8 mouse cellular contexts compared by ENCODE assay signal in genomic region chr5:136780465-136780864, GRCm38 (mm10).
DNase-seq lines count a peak whose midpoint lies in the region; ATAC-seq and TF ChIP-seq lines count a peak whose summit lies in the region.
"Had no signal": no experiment of that assay in that cellular context is flagged by ENCODE, and none has a peak within 500 bp of the region (broad histone marks: within the 10 kb centered on the region; RNA-seq: fewer than 3 reads in every experiment).

No protein-coding gene starts in this region.

- no peak for TF ChIP-seq POLR2A in ES-Bruce4 (IDR thresholded peaks at IDR 0.05; ENCODE audit: insufficient read depth, low read length)
- no peak for TF ChIP-seq POLR2A in lung, adult 2 months (IDR thresholded peaks at IDR 0.05; ENCODE audit: borderline replicate concordance, extremely low read depth, low read depth, low read length)
- no peak for TF ChIP-seq POLR2A in thymus, adult 2 months (IDR thresholded peaks at IDR 0.05; ENCODE audit: control insufficient read depth, extremely low read depth, insufficient read depth, low read length, poor library complexity)

- H3K27me3 ChIP-seq in intestine, postnatal 0 days (replicated peaks; ENCODE audit: control insufficient read depth, insufficient read depth, low read length) = no peaks in the 10 kb centered on the region
- no peaks in the 10 kb centered on the region for H3K27me3 ChIP-seq in intestine, embryonic 16.5 days (replicated peaks; ENCODE audit: control insufficient read depth, insufficient read depth, low read length)
- no peaks in the 10 kb centered on the region for H3K27me3 ChIP-seq in ES-Bruce4 (ENCODE audit: control insufficient read depth, insufficient read depth, low read length, poor library complexity, severe bottlenecking)
- no peaks in the 10 kb centered on the region for H3K27me3 ChIP-seq in thymus, adult 2 months (ENCODE audit: control insufficient read depth, insufficient read depth, low read length)
- H3K27me3 ChIP-seq: limb, embryonic 15.5 days had no signal

- TF ChIP-seq CTCF in intestine, postnatal 0 days (IDR thresholded peaks at IDR 0.05; ENCODE audit: low read depth) = peak; percentile 78
- peak; percentile 93 for TF ChIP-seq CTCF in ES-Bruce4 (IDR thresholded peaks at IDR 0.05; ENCODE audit: low read depth, low read length)
- peak; percentile 73 for TF ChIP-seq CTCF in lung, adult 2 months (IDR thresholded peaks at IDR 0.05; ENCODE audit: insufficient read depth, low read length)
- TF ChIP-seq CTCF in thymus, adult 2 months (IDR thresholded peaks at IDR 0.05; ENCODE audit: borderline replicate concordance, control insufficient read depth, extremely low read depth, insufficient read depth, low read length, poor library complexity) = peak; percentile 87

- ATAC-seq in intestine, postnatal 0 days = no peak
- ATAC-seq in intestine, embryonic 16.5 days = no peak

- 45% methylated on average over 10 of the region's 10 CpGs for WGBS in intestine, postnatal 0 days
- WGBS in intestine, embryonic 16.5 days = 52% methylated on average over 10 of the region's 10 CpGs
- 58% methylated on average over 10 of the region's 10 CpGs for WGBS in lung, adult 2 months
- WGBS in thymus, adult 2 months = 62% methylated on average over 10 of the region's 10 CpGs

- H3K9me3 ChIP-seq in intestine, postnatal 0 days (ENCODE audit: control insufficient read depth) = no peaks in the 10 kb centered on the region
- no peaks in the 10 kb centered on the region for H3K9me3 ChIP-seq in intestine, embryonic 16.5 days (ENCODE audit: control insufficient read depth, low read length)
- H3K9me3 ChIP-seq in ES-Bruce4 (replicated peaks; ENCODE audit: control insufficient read depth, insufficient read depth, low read length, poor library complexity, severe bottlenecking) = no peaks in the 10 kb centered on the region
- H3K9me3 ChIP-seq: limb, embryonic 15.5 days had no signal

- no peak overlapping the region for H3K4me2 ChIP-seq in intestine, postnatal 0 days (replicated peaks; ENCODE audit: low read depth)
- no peak overlapping the region for H3K4me2 ChIP-seq in intestine, embryonic 16.5 days (ENCODE audit: low read depth, low read length)
- H3K4me2 ChIP-seq: limb, embryonic 15.5 days had no signal

- H3K4me1 ChIP-seq in intestine, postnatal 0 days (replicated peaks; ENCODE audit: control insufficient read depth, insufficient read depth, low read length) = no peaks in the 10 kb centered on the region
- no peaks in the 10 kb centered on the region for H3K4me1 ChIP-seq in intestine, embryonic 16.5 days (ENCODE audit: control insufficient read depth, insufficient read depth, low read length)
- H3K4me1 ChIP-seq in ES-Bruce4 (ENCODE audit: control insufficient read depth, insufficient read depth, low read length) = no peaks in the 10 kb centered on the region
- no peaks in the 10 kb centered on the region for H3K4me1 ChIP-seq in lung, adult 2 months (ENCODE audit: control insufficient read depth, insufficient read depth, low read length)
- no peaks in the 10 kb centered on the region for H3K4me1 ChIP-seq in thymus, adult 2 months (replicated peaks; ENCODE audit: control insufficient read depth, insufficient read depth, low read length)

- no peak overlapping the region for H3K9ac ChIP-seq in intestine, postnatal 0 days (ENCODE audit: low read depth, low read length)
- no peak overlapping the region for H3K9ac ChIP-seq in intestine, embryonic 16.5 days (ENCODE audit: low read depth, low read length)
- H3K9ac ChIP-seq in ES-Bruce4 (ENCODE audit: low read depth, poor library complexity, severe bottlenecking) = no peak overlapping the region
- H3K9ac ChIP-seq: limb, embryonic 15.5 days had no signal

- no peaks in the 10 kb centered on the region for H3K36me3 ChIP-seq in intestine, postnatal 0 days (ENCODE audit: control insufficient read depth, insufficient read depth)
- H3K36me3 ChIP-seq in intestine, embryonic 16.5 days (ENCODE audit: control insufficient read depth, insufficient read depth, low read length) = no peaks in the 10 kb centered on the region
- H3K36me3 ChIP-seq in ES-Bruce4 (ENCODE audit: control insufficient read depth, insufficient read depth, low read length, poor library complexity, severe bottlenecking) = no peaks in the 10 kb centered on the region
- H3K36me3 ChIP-seq in thymus, adult 2 months (ENCODE audit: control insufficient read depth, insufficient read depth, low read length) = no peaks in the 10 kb centered on the region
- H3K36me3 ChIP-seq: limb, embryonic 15.5 days had no signal

- H3K4me3 ChIP-seq in intestine, postnatal 0 days (ENCODE audit: low read depth, low read length) = no peak overlapping the region
- H3K4me3 ChIP-seq in intestine, embryonic 16.5 days (ENCODE audit: low read length) = no peak overlapping the region
- H3K4me3 ChIP-seq in ES-Bruce4 (ENCODE audit: low read depth, low read length) = no peak overlapping the region
- H3K4me3 ChIP-seq in lung, adult 2 months (replicated peaks; ENCODE audit: extremely low read depth, low read depth, low read length) = no peak overlapping the region
- H3K4me3 ChIP-seq in thymus, adult 2 months (ENCODE audit: control insufficient read depth, insufficient read depth, low read length) = no peak overlapping the region
- H3K4me3 ChIP-seq: limb, embryonic 15.5 days had no signal

- no peak overlapping the region for H3K27ac ChIP-seq in intestine, postnatal 0 days (ENCODE audit: low read depth, low read length)
- H3K27ac ChIP-seq in intestine, embryonic 16.5 days (ENCODE audit: low read length) = no peak overlapping the region
- H3K27ac ChIP-seq in ES-Bruce4 (ENCODE audit: insufficient read depth, low read length) = peak overlapping the region; percentile 79
- H3K27ac ChIP-seq in thymus, adult 2 months (ENCODE audit: control insufficient read depth, insufficient read depth, low read length) = no peak overlapping the region
- H3K27ac ChIP-seq: limb, embryonic 15.5 days had no signal

- no peak for TF ChIP-seq EP300 in ES-Bruce4 (IDR thresholded peaks at IDR 0.05; ENCODE audit: insufficient read depth, low read depth, low read length)

- peak; percentile 46 for DNase-seq in A20 (ENCODE audit: low read depth, low spot score)
- DNase-seq in cerebellum, postnatal 36 days = peak; percentile 28 to 37
- peak; percentile 48 for DNase-seq in lung, adult 2 months
- peak; percentile 65 for DNase-seq in thymus, adult 2 months
